Mouse (Mus musculus) liver, adult 2 months (tissue): ENCODE measurements around the gene Col26a1.

Experiments
- CTCF ChIP-seq: fragments of 200-500 bp; IDR thresholded peaks from 2 replicates; pipeline ENCODE4 v1.5.1; 2011; ENCODE audit warnings: low read depth, low read length, control low read depth
- POLR2A ChIP-seq: fragments of 200-500 bp; IDR thresholded peaks from 2 replicates; pipeline ENCODE4 v1.6.1; 2011; ENCODE audit warnings: low read length, control low read depth; ENCODE audit not compliant: insufficient read depth; ENCODE audit errors: extremely low read depth

DNA sequence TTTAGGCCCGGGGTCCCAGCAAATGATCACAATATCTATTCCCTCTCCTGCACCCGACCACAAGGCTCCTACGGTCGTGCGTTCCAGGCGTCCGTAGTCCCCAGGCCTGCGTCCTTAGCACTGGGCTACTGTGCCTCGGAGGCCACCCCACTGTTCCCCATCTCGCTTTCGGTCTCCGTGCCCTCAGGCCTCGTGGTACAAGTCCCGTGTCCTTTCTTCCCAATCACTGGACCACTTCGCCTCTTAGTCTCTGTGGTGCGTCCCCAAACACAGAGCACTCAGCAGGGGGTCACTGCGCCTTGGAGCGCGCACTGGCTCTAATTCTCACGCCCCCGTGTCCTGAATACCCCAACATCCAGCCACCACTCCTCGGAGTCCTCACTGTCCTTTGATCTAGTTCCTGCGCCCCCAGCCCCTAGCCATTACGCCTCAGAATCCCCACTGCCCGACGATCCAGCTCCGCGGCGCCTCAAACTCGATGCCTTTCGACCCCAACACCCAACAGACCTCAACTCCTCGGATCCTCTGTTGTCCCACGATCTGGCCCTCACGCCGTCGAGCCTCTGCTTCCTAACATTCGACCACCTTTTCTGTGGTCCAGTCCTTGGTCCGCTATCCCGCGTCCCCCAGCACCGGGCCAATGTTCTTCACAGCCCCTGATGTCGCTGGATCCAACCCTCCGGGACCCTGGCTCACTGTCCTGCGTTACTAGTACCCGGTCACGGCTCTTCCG is 788 bp downstream of the Col26a1 start:
- TF ChIP-seq CTCF: no peak
- TF ChIP-seq POLR2A: no peak
